Mouse (Mus musculus) embryonic facial prominence, embryonic 14.5 days (tissue): ENCODE data around the gene Ugt2a1. TPM values are rescaled to one million over a fixed set of nuclear protein-coding genes. Genes with fewer than 3 reads are reported as not detected.
"Not testable (repeated sequence)": the region's sequence is repeated elsewhere in the genome, so short reads cannot be mapped to it uniquely, and the experiment has no call there.

Source experiments
- ATAC-seq: fragments of 200-750 bp; cut with Nextera tagmentation; 2 replicates; pipeline ENCODE4 v1.8.0; 2017; ENCODE audit warnings: low read depth, moderate number of reproducible peaks, moderate TSS enrichment
- DNase-seq: peaks from one replicate; pipeline ENCODE4 v3.0.0-alpha.2; 2015; ENCODE audit warnings: low spot score
- H3K27ac ChIP-seq: fragments of 300-500 bp; sonication (generic); replicated peaks from 2 replicates; pipeline ENCODE4 v1.5.1; 2014; ENCODE audit warnings: low read depth, mild to moderate bottlenecking, low read length, moderate library complexity
- H3K27me3 ChIP-seq: fragments of 300-500 bp; sonication (generic); replicated peaks from 2 replicates; pipeline ENCODE4 v1.6.1; 2014; ENCODE audit warnings: low read length; ENCODE audit not compliant: control insufficient read depth, insufficient read depth
- H3K36me3 ChIP-seq: fragments of 300-500 bp; sonication (generic); 2 replicates; pipeline ENCODE4 v1.6.1; 2014; ENCODE audit warnings: low read length, mixed read lengths; ENCODE audit not compliant: control insufficient read depth, insufficient read depth
- H3K4me1 ChIP-seq: fragments of 300-500 bp; sonication (generic); 2 replicates; pipeline ENCODE4 v1.6.1; 2014; ENCODE audit warnings: antibody characterized with exemption, low read length; ENCODE audit not compliant: control insufficient read depth, insufficient read depth
- H3K4me2 ChIP-seq: fragments of 300-500 bp; sonication (generic); 2 replicates; pipeline ENCODE4 v1.6.1; 2014; ENCODE audit warnings: low read depth, mild to moderate bottlenecking, low read length, moderate library complexity, mixed read lengths
- H3K4me3 ChIP-seq: fragments of 300-500 bp; sonication (generic); 2 replicates; pipeline ENCODE4 v1.5.1; 2014; ENCODE audit warnings: low read depth, mild to moderate bottlenecking, low read length
- H3K9ac ChIP-seq: fragments of 300-500 bp; sonication (generic); 2 replicates; pipeline ENCODE4 v1.6.1; 2014; ENCODE audit warnings: low read depth, mild to moderate bottlenecking, low read length, moderate library complexity, mixed read lengths
- H3K9me3 ChIP-seq: fragments of 300-500 bp; sonication (generic); 2 replicates; pipeline ENCODE4 v1.6.1; 2016; ENCODE audit warnings: low read length; ENCODE audit not compliant: control insufficient read depth
- WGBS: fragments of 180-500 bp; shearing (Covaris S2); extraction: QIAGEN DNeasy Blood & Tissue Kit; methylation state at CpG from one replicate; pipeline ENCODE4 v1.1.7; 2014; 5-methylcytosine and 5-hydroxymethylcytosine counted together
- polyA plus RNA-seq: library from polyadenylated mRNA; unstranded; fragments of >200 nt; fragmentation: Nextera tagmentation; extraction: Ambion mirVana; gene quantifications from 2 replicates; pipeline ENCODE4 v1.2.1, GENCODE M21; 2014

Gene Ugt2a1
- polyA plus RNA-seq, 1 experiment from 2014 or later, result 26.0 TPM

DNA sequence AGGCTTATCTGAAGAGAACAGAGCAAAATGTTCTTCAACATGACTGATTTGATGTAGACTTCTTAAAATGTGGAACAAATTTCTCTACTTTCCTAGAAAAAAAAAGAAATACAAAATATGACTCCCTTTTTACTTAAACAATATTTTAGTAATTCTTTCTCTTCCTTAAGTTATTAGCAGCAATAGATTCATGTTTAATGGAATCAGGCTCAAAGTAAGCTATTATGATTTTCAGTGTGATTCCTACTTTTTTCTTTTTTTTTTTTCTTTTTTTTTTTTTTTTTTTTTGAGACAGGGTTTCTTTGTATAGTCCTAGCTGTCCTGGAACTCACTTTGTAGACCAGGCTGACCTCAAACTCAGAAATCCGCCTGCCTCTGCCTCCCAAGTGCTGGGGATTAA is 4.0 kb downstream of the Ugt2a1 start, which contains the start of gene Gm43638:
Gm43638 (minus strand) TSS at position 101 of the 400 bp plus-strand sequence.
- not testable (repeated sequence) for H3K27me3 ChIP-seq, H3K4me2 ChIP-seq, ATAC-seq, H3K27ac ChIP-seq, DNase-seq, H3K9ac ChIP-seq, H3K4me1 ChIP-seq, H3K9me3 ChIP-seq, H3K4me3 ChIP-seq, H3K36me3 ChIP-seq
- WGBS, result 65% methylated on average over 1 of the region's 1 CpGs

- H3K4me2 ChIP-seq, result no peak within 1 kb of the TSS
- H3K27ac ChIP-seq, result no peak within 1 kb of the TSS
- no peak for ATAC-seq
- H3K9ac ChIP-seq, result no peak within 1 kb of the TSS
- no peaks in the 10 kb centered on the region for H3K4me1 ChIP-seq
- no peak for DNase-seq
- no peaks in the 10 kb centered on the region for H3K9me3 ChIP-seq
- no peaks in the 10 kb centered on the region for H3K27me3 ChIP-seq
- no peak within 1 kb of the TSS for H3K4me3 ChIP-seq
- 72% methylated on average over 5 of the region's 5 CpGs for WGBS
- no peaks in the 10 kb centered on the region for H3K36me3 ChIP-seq
Measured at GRCm38 (mm10) chr5:87482160-87482559, 8.5 kb downstream of the Ugt2a1 start, which contains the start of gene Ugt2a2. Gene Ugt2a2 (minus strand): TSS chr5:87482260.

DNA sequence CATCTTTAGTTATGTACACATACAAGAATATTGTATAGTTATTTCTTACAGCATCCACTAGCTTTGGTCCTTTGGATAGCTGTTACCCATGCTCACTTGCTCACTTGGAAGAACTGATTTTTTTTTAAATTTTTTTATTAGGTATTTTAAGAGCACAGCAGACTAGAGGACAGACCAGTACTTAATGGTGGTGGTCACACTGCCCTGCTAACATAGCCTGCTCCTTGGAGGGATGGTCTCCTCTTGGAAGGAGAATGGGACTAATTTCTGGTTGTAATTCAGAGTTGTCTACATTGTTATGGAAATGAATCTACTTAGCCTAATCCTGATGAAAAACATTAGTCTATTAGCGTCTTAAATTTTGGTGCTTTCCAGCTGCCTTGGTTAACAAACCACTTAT is 31.9 kb downstream of the Ugt2a1 start:
- Histone ChIP-seq H3K4me3 (no peak overlapping the region), H3K9me3 (no peaks in the 10 kb centered on the region), H3K9ac (no peak overlapping the region), H3K27me3 (no peaks in the 10 kb centered on the region), H3K4me2 (no peak overlapping the region), H3K4me1 (no peaks in the 10 kb centered on the region), H3K27ac (no peak overlapping the region), H3K36me3 (no peaks in the 10 kb centered on the region)
- WGBS, result 34% methylated on average over 1 of the region's 1 CpGs
- no peak for DNase-seq
- ATAC-seq, result no peak

GRCm38 (mm10) chr5:87457701-87458100 is 33.0 kb downstream of the Ugt2a1 start:
- no peak overlapping the region for H3K4me2 ChIP-seq
- no peak for DNase-seq
- no peaks in the 10 kb centered on the region for H3K27me3 ChIP-seq
- no peak for ATAC-seq
- H3K36me3 ChIP-seq, result no peaks in the 10 kb centered on the region
- no peaks in the 10 kb centered on the region for H3K4me1 ChIP-seq
- no peak overlapping the region for H3K9ac ChIP-seq
- no peak overlapping the region for H3K27ac ChIP-seq
- H3K9me3 ChIP-seq, result no peaks in the 10 kb centered on the region
- H3K4me3 ChIP-seq, result no peak overlapping the region

GRCm38 (mm10) chr5:87456216-87456850 is 34.3 kb downstream of the Ugt2a1 start:
- H3K9me3 ChIP-seq, result no peaks in the 10 kb centered on the region
- DNase-seq (no peak), ATAC-seq (no peak)
- H3K4me3 ChIP-seq, result no peak overlapping the region
- H3K36me3 ChIP-seq, result no peaks in the 10 kb centered on the region
- H3K27me3 ChIP-seq, result no peaks in the 10 kb centered on the region
- H3K4me1 ChIP-seq, result no peaks in the 10 kb centered on the region
- H3K4me2 ChIP-seq, result no peak overlapping the region
- H3K27ac ChIP-seq, result no peak overlapping the region
- WGBS, result 79% methylated on average over 3 of the region's 3 CpGs
- H3K9ac ChIP-seq, result no peak overlapping the region

DNA sequence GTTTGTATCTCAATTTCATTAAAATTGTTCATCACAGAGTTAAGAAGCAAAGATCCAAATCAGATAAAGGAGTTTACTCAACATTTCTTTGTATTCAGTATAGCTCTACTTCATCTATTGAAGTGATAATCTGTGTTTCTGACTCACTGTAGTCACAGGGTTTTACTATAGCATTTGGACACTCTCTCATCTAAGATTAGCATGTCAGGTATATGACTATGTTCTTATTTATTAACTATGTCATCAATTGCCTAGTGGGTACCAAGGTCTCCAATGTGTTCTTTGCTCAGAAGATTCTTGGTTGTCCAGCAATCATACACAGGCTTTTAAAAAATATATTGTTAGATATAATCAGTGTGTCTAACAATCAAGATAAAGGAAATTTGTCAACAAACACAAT is 35.2 kb downstream of the Ugt2a1 start:
- H3K36me3 ChIP-seq, result no peaks in the 10 kb centered on the region
- no peak for ATAC-seq

GRCm38 (mm10) chr5:87452514-87452913 is 38.2 kb downstream of the Ugt2a1 start:
- H3K9ac ChIP-seq, ATAC-seq, H3K27ac ChIP-seq, H3K36me3 ChIP-seq, H3K4me1 ChIP-seq, H3K9me3 ChIP-seq, H3K27me3 ChIP-seq, DNase-seq, H3K4me2 ChIP-seq, H3K4me3 ChIP-seq: not testable (repeated sequence)
- 88% methylated on average over 4 of the region's 5 CpGs for WGBS

More for the DNA sequence above, 35.2 kb downstream of the Ugt2a1 start:
- H3K4me2 ChIP-seq, result no peak overlapping the region
- H3K27ac ChIP-seq, result no peak overlapping the region
- H3K9ac ChIP-seq, result no peak overlapping the region
- no peaks in the 10 kb centered on the region for H3K4me1 ChIP-seq
- DNase-seq, result no peak
- no peaks in the 10 kb centered on the region for H3K27me3 ChIP-seq
- no peaks in the 10 kb centered on the region for H3K9me3 ChIP-seq
- H3K4me3 ChIP-seq, result no peak overlapping the region

GRCm38 (mm10) chr5:87436264-87436663 is 54.4 kb downstream of the Ugt2a1 start:
- H3K36me3 ChIP-seq, result no peaks in the 10 kb centered on the region
- ATAC-seq, result no peak
- H3K9me3 ChIP-seq, result no peaks in the 10 kb centered on the region
- H3K4me2 ChIP-seq, result no peak overlapping the region
- H3K27ac ChIP-seq, result no peak overlapping the region
- 39% methylated on average over 3 of the region's 3 CpGs for WGBS
- H3K27me3 ChIP-seq, result no peaks in the 10 kb centered on the region
- DNase-seq, result peak; percentile 29
- H3K9ac ChIP-seq, result no peak overlapping the region
- no peaks in the 10 kb centered on the region for H3K4me1 ChIP-seq
- H3K4me3 ChIP-seq, result no peak overlapping the region

- ATAC-seq, result no peak
- 81% methylated on average over 3 of the region's 3 CpGs for WGBS
- Histone ChIP-seq H3K9me3 (no peaks in the 10 kb centered on the region), H3K4me3 (no peak overlapping the region), H3K27ac (no peak overlapping the region), H3K4me1 (no peaks in the 10 kb centered on the region), H3K36me3 (no peaks in the 10 kb centered on the region), H3K27me3 (no peaks in the 10 kb centered on the region), H3K9ac (no peak overlapping the region), H3K4me2 (no peak overlapping the region)
- no peak for DNase-seq
Measured at GRCm38 (mm10) chr5:87425676-87426075, 65.0 kb downstream of the Ugt2a1 start.
